Mouse (Mus musculus) liver, embryonic 14.5 days (tissue): ENCODE measurements around the gene Pole3.

Experiments
- CTCF ChIP-seq: IDR thresholded peaks from 2 replicates; pipeline ENCODE4 v1.5.1; 2016; ENCODE audit warnings: antibody characterized with exemption, low read depth, control low read depth
- EP300 ChIP-seq: IDR thresholded peaks from 2 replicates; pipeline ENCODE4 v1.6.1; 2016; ENCODE audit warnings: antibody characterized with exemption, low read depth

GRCm38 (mm10) chr4:62566530-62566929 is 41.7 kb upstream of the Pole3 start:
- TF ChIP-seq EP300 (no peak), CTCF (no peak)
